Mouse (Mus musculus) kidney, adult 10 weeks (tissue): Measurements from ENCODE around the gene Nabp2. TPM values are rescaled to one million over a fixed set of nuclear protein-coding genes. Genes with fewer than 3 reads are reported as not detected.

Source experiments
- polyA plus RNA-seq: library from polyadenylated mRNA; stranded (reverse); fragments of 350-450 nt; fragmentation: Illumina TruSeq; extraction: RNeasy Lipid Tissue Mini Kit (QIAGEN cat#74804); gene quantifications from one replicate; pipeline ENCODE4 v1.2.3, GENCODE M21; 2014; ENCODE audit warnings: low read depth, low replicate concordance

Nabp2 gene
- 18.4 TPM for polyA plus RNA-seq

DNA sequence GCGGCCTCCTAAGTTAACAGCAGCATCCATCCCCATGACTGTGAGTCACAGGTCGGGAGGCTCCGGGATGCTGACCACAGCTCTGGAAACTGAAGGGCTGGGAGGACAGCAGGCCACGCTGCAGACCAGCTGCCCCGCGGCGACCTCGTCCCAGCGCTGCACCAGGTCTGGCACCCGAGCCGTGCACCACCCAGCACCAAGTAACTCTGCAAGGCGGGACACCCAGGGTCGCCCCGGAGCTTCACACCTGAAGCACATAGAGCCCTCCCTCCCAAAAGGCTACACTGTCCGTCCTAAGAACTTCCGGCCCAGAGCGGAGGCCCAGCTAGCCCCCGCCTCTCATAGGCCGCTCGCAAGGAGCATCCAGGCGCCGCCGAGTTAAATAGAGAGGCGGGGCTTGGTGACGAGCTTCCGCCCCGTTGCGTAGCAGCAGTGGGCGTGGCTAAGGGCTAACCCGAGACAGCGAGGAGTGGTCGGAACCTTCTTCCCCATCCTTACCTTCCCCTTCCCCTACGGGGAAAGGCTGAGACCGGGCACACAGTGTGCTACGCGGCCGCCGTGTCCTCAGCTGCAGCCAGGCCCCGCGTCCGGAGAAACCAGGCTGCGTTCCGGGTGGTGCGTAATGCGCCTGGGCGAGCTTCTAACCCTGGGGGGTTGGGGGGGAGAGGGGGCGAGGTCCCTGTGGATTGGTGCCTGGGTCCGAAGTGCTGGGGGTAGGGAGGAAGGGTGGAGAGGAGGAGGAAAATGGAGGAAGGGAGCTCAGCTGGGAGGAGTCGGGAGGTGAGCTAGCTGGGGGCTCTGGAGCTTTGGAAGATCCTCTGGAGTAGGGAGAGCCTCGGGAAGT, at the start of gene Nabp2, which contains the start of gene Rnf41:
Gene Nabp2 (minus strand): TSS at position 282 of the 844 bp plus-strand sequence.
Gene Rnf41 (plus strand): TSS at position 447 of the 844 bp plus-strand sequence.

DNA sequence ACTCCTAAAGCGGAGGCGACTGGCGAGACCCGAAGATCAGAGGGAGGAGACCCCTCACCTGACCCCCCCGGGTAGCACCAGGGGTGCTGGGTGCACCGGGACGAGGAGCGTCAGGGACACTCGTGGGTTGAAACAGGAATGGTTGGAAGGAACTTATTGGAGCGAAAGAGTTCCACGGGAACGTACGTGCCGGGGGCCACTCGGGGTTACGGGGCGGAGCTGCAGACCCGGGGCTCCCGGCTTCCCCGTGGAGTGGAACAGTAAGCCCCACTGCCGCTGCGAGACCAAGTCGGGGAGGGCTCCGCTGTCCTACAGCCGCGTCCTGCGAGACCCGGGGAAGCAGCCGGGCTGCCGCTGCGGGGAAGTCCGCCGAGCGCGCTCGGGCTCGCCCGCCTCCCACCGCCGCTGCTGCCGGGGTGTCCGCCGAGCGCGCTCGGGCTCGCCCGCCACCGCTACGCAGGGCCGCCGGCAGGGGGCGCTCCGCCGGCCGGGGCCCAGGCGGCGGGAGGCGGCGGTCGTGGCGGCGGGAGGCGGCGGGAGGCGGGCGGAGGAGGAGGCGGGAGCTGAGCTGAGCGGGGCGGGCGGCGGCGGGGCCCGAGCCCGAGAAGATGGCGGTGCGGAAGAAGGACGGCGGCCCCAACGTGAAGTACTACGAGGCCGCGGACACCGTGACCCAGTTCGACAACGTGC, 47.6 kb upstream of the Nabp2 start, which contains the start of gene Smarcc2:
Gene Smarcc2 (plus strand): TSS at position 530 of the 690 bp plus-strand sequence.

DNA sequence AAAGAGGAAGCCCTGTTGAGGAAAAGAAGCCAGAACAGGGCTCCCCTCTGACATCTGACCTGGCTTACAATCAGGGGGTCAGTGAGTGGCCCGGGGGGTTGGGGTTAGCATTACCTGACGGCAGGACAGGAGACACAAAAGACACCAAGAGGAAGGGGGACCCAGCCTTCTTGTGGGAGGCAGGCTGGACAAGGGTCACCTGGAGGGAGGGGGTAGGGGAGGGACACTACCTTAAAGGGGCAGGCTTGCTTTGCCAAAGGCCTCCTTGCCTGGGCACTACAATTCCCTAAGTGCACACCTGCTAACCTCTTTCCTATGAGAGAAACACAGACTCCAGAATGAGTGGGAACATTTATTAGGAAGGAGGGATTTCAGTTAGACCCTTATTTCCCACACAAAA, 10.2 kb downstream of the Nabp2 start, which contains the start of gene Slc39a5:
Gene Slc39a5 (minus strand): TSS at position 174 of the 400 bp plus-strand sequence.

DNA sequence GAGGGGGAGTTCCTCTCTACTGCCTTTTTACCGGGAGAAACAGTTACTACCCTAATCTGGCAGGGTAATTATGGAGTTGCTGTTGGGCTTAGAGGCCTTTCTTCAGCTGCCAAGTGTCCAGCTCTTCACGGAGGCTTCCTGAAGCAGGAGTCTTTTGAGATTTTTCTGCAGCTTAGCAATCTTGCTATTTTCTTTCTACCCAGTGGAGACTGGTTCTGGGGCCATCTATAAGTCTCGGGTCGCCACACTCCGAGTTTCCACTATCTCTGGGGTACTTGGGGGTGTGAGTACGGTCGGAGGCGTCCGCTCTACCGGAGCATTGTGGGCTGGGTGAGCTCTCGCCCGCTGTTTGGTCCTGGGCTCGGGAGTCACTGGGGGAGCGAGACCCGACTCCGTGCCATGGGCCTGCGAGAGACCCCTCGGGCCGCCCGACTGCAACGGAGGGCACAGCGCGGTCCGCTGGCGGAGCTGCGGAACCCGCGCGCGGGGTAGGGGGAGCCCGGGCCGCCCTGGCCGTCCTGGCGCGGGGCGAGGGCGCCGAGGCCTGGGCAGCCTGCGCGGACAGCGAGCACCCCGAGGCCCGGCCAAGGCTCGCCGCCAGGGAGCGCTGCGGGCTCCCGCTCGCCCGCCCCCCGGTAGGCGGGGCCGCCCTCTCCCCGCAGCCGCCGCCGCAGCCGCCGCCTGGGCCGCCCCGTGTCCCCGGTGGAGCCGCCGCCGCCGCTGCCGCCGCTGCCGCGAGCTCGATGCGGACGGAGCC, 34.7 kb downstream of the Nabp2 start, which contains the start of gene Ankrd52:
Gene Ankrd52 (plus strand): TSS at position 661 of the 757 bp plus-strand sequence.

DNA sequence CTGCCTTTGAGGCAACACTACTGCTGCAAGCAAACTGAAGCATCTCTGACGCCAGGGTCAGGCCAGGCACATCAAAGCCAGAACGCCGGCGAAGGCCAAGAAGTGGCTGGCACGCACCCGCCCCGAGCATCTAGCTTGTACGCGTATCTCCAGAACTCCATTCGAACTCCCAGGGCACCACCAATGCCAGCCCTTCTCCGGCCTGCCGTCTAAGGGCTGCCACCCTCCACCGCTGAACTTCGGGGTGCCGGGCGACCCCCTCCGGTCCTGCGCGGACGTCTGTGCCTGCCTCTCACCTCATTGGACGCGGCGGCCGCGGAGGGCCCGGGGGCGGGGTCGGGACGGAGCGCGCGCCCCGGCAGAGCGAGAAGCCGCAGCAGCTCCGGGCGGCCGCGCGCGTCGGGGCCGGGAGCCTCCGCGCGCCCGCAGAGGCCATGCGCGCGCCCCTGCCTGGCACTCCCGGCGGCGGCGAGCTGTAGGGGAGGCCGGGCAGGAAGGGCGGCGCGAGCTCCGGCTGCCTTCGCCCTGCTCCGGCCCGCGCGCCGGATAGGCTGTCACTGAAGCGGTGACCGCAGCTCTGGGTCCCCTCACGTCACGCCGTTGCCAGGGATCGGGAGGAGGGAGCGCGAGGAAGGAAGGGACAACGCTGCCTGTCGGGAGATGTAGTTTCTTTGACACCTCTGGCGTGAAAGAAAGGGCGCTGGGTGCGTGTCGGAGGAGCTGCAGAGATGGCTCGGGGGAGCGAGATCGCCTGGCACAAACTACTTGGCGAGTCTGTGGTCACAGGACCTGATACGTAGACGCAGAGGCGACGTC, 42.7 kb downstream of the Nabp2 start, which contains the start of gene Coq10a:
Gene Coq10a (minus strand): TSS at position 596 of the 816 bp plus-strand sequence.

Other genes starting within 250 kb of the Nabp2 start
- gene Rbms2, start 231.2 kb downstream of the Nabp2 start, polyA plus RNA-seq: 12.4 TPM
- gene Gls2, start 217.0 kb downstream of the Nabp2 start, polyA plus RNA-seq: not detected
- gene Spryd4, start 199.7 kb downstream of the Nabp2 start, polyA plus RNA-seq: 16.3 TPM
- gene Mip, start 185.7 kb downstream of the Nabp2 start, polyA plus RNA-seq: not detected
- 2.3 TPM for gene Timeless, start 179.4 kb downstream of the Nabp2 start, polyA plus RNA-seq
- not detected for gene Apon, start 157.4 kb downstream of the Nabp2 start, polyA plus RNA-seq
- not detected for gene Apof, start 142.8 kb downstream of the Nabp2 start, polyA plus RNA-seq
- gene Stat2, start 140.9 kb downstream of the Nabp2 start, polyA plus RNA-seq: 3.6 TPM
- not detected for gene Il23a, start 112.7 kb downstream of the Nabp2 start, polyA plus RNA-seq
- 4.8 TPM for gene Pan2, start 108.2 kb downstream of the Nabp2 start, polyA plus RNA-seq
- gene Cnpy2, start 89.0 kb downstream of the Nabp2 start, polyA plus RNA-seq: 69.0 TPM
- gene Cs, start 73.8 kb downstream of the Nabp2 start, polyA plus RNA-seq: 106 TPM
- gene Coq10a, start 42.5 kb downstream of the Nabp2 start, polyA plus RNA-seq: 8.7 TPM
- 4.6 TPM for gene Ankrd52, start 34.4 kb downstream of the Nabp2 start, polyA plus RNA-seq
- 0.53 TPM for gene Slc39a5, start 10.3 kb downstream of the Nabp2 start, polyA plus RNA-seq
- gene Rnf41, start 165 bp upstream of the Nabp2 start, polyA plus RNA-seq: 4.9 TPM
- gene Smarcc2, start 47.8 kb upstream of the Nabp2 start, polyA plus RNA-seq: 47.7 TPM
- 99.8 TPM for gene Myl6, start 82.7 kb upstream of the Nabp2 start, polyA plus RNA-seq
- gene Myl6b, start 87.2 kb upstream of the Nabp2 start, polyA plus RNA-seq: 0.40 TPM
- gene Esyt1, start 114.4 kb upstream of the Nabp2 start, polyA plus RNA-seq: 2.3 TPM
- gene Zc3h10, start 136.3 kb upstream of the Nabp2 start, polyA plus RNA-seq: 1.6 TPM
- 11.9 TPM for gene Rpl41, start 137.8 kb upstream of the Nabp2 start, polyA plus RNA-seq
- 69.1 TPM for gene Pa2g4, start 154.5 kb upstream of the Nabp2 start, polyA plus RNA-seq
- 28.2 TPM for gene Erbb3, start 178.2 kb upstream of the Nabp2 start, polyA plus RNA-seq
- gene Rps26, start 215.3 kb upstream of the Nabp2 start, polyA plus RNA-seq: 7.0 TPM
- gene Ikzf4, start 234.5 kb upstream of the Nabp2 start, polyA plus RNA-seq: 1.1 TPM